Mouse (Mus musculus) thymus, adult 2 months (tissue): ENCODE measurements around the gene Arhgap21.

Experiments used
- CTCF ChIP-seq: fragments of 200-500 bp; IDR thresholded peaks from 2 replicates; pipeline ENCODE4 v1.5.1; 2012; ENCODE audit warnings: mild to moderate bottlenecking, control low read depth, low read length, moderate library complexity, borderline replicate concordance; ENCODE audit not compliant: control insufficient read depth, poor library complexity, insufficient read depth; ENCODE audit errors: extremely low read depth
- POLR2A ChIP-seq: fragments of 200-500 bp; IDR thresholded peaks from 2 replicates; pipeline ENCODE4 v1.6.1; 2012; ENCODE audit warnings: mild to moderate bottlenecking, low read length, control low read depth, moderate library complexity; ENCODE audit not compliant: control insufficient read depth, poor library complexity, insufficient read depth; ENCODE audit errors: extremely low read depth

DNA sequence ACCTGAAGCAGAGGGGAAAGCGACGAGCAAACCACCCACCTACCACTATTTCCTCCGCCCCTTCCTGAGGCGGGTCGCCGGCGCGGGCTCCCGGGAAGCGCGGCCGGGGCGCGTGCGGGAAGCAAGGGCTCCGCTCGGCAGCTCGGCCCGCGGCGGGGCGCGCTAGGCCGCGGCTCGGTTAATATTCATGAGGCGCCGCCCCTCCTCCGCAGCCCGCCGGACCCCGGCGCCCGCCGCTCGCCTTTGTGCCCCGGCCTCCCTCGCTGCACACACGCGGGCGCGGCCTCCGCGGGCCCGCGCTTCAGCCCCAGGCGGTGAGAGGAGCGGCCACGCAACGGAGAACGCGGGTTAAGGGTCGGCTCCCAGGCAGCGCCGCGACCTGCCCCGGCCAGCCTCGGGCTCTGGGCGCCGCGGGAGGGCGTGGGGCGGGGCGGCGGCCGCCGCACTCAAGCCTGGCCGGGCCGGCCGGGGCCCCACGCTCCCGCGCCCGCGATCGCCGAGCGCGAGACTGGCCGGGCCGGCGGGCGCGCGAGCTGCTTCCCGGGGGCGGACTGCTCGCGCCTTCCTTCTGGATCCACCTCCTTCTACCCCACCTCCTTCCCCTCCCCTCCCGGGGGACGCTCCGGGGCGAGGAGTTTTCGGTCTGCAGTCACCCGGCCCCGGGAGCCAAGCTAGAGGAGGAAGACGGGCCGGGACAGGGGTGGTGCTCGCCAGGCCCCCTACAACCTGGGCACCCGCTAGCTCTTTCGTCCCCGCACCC lies at the start of gene Arhgap21:
- TF ChIP-seq CTCF (no peak), POLR2A (no peak)
